Mouse (Mus musculus) embryonic fibroblast, embryonic 13.5 days (primary cell): ENCODE results near the gene Slc37a3.

Source experiments
- CTCF ChIP-seq: IDR thresholded peaks from 2 replicates; pipeline ENCODE4 v1.5.1; 2011; ENCODE audit warnings: mild to moderate bottlenecking, control low read depth, low read length, moderate library complexity, borderline replicate concordance; ENCODE audit not compliant: insufficient read depth
- POLR2A ChIP-seq: IDR thresholded peaks from 2 replicates; pipeline ENCODE4 v1.6.1; 2011; ENCODE audit warnings: low read depth, mild to moderate bottlenecking, control low read depth, low read length, moderate library complexity

DNA sequence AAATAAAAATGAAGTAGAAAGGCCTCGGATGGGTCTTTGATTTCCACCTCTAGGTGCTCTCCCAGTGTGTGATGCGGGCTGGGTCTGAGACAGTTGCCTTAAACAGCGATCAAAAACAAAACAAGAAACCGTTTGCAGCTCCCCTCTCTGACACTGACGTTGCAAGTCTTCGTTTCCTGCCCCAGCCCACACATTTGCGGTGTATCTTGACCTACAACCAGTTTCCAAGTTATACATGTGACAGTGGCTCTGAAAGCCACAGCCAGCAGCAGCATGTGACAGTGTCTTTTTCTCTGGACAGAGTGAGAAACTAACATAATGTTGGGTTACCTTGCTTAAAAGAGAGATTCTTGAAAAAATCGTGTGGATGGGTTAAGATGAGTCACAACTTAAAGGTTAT lies 2.3 kb upstream of the Slc37a3 start:
- TF ChIP-seq CTCF: no peak
- no peak for TF ChIP-seq POLR2A
